Mouse (Mus musculus): ENCODE results near the gene C8b.

GRCm38 (mm10) chr4:104810710-104811286, 44.7 kb downstream of the C8b start:
- TF ChIP-seq POLR2A (IDR thresholded peaks at IDR 0.05; ENCODE audit: control insufficient read depth, extremely low read depth, insufficient read depth, low read length, poor library complexity) (no peak), CTCF (IDR thresholded peaks at IDR 0.05; ENCODE audit: borderline replicate concordance, control insufficient read depth, extremely low read depth, insufficient read depth, low read length, poor library complexity) (no peak)

Measured in thymus, adult 2 months (tissue).